Mouse (Mus musculus) central nervous system, embryonic 14 days (tissue): Measurements from ENCODE around the gene Gm10577. TPM values are rescaled to one million over a fixed set of nuclear protein-coding genes. Genes with fewer than 3 reads are reported as not detected.

Source experiments
- polyA plus RNA-seq: library from polyadenylated mRNA; depleted of rRNA; stranded (reverse); fragments of >200 nt; gene quantifications from 2 replicates; pipeline ENCODE4 v1.2.3, GENCODE M21; 2012; rRNA removed

Gene Gm10577
- polyA plus RNA-seq, result not detected in 2 replicates

DNA sequence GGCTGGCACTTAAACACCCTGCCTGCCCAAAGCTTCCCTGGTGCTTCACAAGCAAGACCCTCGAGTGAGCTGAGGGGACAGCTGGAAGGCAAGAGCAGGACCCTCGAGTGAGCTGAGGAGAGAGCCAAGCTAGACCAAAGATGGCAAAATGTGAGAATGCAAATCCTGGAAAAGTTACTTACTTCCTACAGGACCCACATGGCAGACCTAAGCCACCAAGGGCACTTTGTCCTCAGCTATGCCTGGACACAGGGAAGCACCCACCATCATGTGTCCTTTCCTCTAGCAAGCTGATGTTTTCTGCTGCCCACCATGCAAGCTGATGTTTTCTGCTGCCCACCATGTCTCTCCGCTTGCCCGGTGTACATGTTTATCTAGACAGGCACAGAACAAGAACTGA, at the start of gene Gm10577:
Gene Gm10577, minus strand, starts transcription at position 101 of the 400 bp plus-strand sequence.

DNA sequence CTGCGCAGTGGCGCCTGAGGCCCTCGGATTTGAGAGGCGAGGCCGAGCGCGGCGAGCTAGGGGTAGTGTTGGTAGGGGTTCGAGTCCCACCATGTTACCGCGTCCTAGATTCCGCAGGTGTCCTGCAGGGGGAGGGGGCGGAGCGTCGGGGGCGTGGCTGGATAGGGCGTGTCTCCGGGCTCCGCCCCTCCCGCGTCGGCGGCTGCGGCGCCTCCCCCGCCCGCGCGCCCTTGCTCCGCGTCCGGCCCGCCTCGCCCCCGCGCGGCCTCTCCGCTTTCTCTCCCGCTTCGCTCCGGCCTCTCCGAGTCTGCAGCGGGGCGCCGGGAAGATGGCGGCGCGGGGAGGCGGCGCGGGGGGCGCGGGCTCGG, 48.3 kb upstream of the Gm10577 start, which contains the start of gene Raver2:
Gene Raver2, plus strand, starts transcription at position 198 of the 368 bp plus-strand sequence.

Other genes starting within 250 kb of the Gm10577 start
- gene Cachd1, start 244.0 kb downstream of the Gm10577 start, polyA plus RNA-seq, result 93.2 and 113 TPM in 2 replicates
- 9.2 and 11.4 TPM in 2 replicates for gene Raver2, start 48.3 kb upstream of the Gm10577 start, polyA plus RNA-seq
- gene Jak1, start 244.6 kb upstream of the Gm10577 start, polyA plus RNA-seq, result 41.2 and 50.7 TPM in 2 replicates